21 mouse cellular contexts compared by ENCODE assay signal in the genomic region with DNA sequence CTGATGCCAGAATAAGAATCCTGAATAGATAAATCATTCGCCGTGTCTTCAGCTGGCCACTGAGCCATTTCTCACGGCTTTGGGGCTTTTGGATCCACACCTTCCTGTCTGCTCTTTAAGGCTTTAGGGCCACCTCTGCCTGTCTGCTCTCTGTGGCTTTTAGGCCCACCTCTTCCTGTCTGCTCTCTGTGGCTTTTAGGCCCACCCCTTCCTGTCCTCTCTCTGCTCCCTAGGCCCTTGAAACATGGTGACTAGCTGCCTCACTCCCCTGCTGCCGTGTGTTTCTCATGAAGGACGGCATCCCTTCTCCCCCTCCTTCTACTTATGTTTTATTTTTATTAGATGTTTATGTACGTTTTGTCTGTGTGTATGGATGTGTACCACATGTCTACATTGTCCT. TPM values are rescaled to one million over a fixed set of nuclear protein-coding genes. Genes with fewer than 3 reads are reported as not detected.
DNase-seq lines count a peak whose midpoint lies in the region; ATAC-seq and TF ChIP-seq lines count a peak whose summit lies in the region.
"Had no signal": no experiment of that assay in that cellular context is flagged by ENCODE, and none has a peak within 500 bp of the region (broad histone marks: within the 10 kb centered on the region; RNA-seq: fewer than 3 reads in every experiment).

No protein-coding gene starts in this region.

- H3K4me1 ChIP-seq in heart, adult 2 months (ENCODE audit: control insufficient read depth, insufficient read depth, low read length): no peaks in the 10 kb centered on the region
- H3K4me1 ChIP-seq: embryonic facial prominence, embryonic 10.5 days; heart, embryonic 10.5 days; limb, embryonic 12.5 days; midbrain, embryonic 12.5 days had no signal

- no peak overlapping the region for H3K9ac ChIP-seq in heart, adult 2 months (ENCODE audit: low read depth, low read length)
- H3K9ac ChIP-seq: limb, embryonic 12.5 days; liver, embryonic 14.5 days; midbrain, embryonic 12.5 days had no signal

- DNase-seq in heart, adult 11 months: peak; percentile 64
- DNase-seq in heart, postnatal 4 days: no peak
- peak; percentile 23 for DNase-seq in splenic B cell, adult 2 months (ENCODE audit: low read depth, low spot score)
- no peak for DNase-seq in cerebellum, postnatal 4 days (ENCODE audit: low spot score in 2 of 2)
- no peak for DNase-seq in kidney, adult 18-20 months
- DNase-seq in layer of hippocampus, adult 11-12 months (ENCODE audit: low spot score): no peak
- no peak for DNase-seq in heart, adult 2 months
- DNase-seq: cerebellum, postnatal 10 days; gastrocnemius, postnatal 10 days; heart, postnatal 14 days; kidney, adult 8-10 months; lung, postnatal 14 days; spleen, adult 18-20 months had no signal

- intact Hi-C loops in heart, adult 2 months (cut with DNase I): no loop called here

- no peaks in the 10 kb centered on the region for H3K27me3 ChIP-seq in splenic B cell, adult 2 months (ENCODE audit: control insufficient read depth, insufficient read depth, low read length, poor library complexity, severe bottlenecking)
- H3K27me3 ChIP-seq in heart, adult 2 months (ENCODE audit: control insufficient read depth, insufficient read depth, low read length): no peaks in the 10 kb centered on the region
- H3K27me3 ChIP-seq: limb, embryonic 12.5 days; midbrain, embryonic 12.5 days had no signal

- no peaks in the 10 kb centered on the region for H3K36me3 ChIP-seq in splenic B cell, adult 2 months (ENCODE audit: control insufficient read depth, insufficient read depth, low read length, poor library complexity, severe bottlenecking)
- no peaks in the 10 kb centered on the region for H3K36me3 ChIP-seq in heart, adult 2 months (ENCODE audit: control insufficient read depth, insufficient read depth, low read length)
- H3K36me3 ChIP-seq: embryonic facial prominence, embryonic 10.5 days; heart, embryonic 10.5 days; limb, embryonic 12.5 days; midbrain, embryonic 12.5 days had no signal

- no peaks in the 10 kb centered on the region for H3K79me2 ChIP-seq in heart, adult 2 months (replicated peaks; ENCODE audit: control insufficient read depth, insufficient read depth, low read length)

- WGBS in heart, adult 2 months: 74% methylated on average over 6 of the region's 6 CpGs

- TF ChIP-seq CTCF in heart, adult 2 months (IDR thresholded peaks at IDR 0.05): no peak

- H3K4me3 ChIP-seq in heart, adult 2 months: no peak overlapping the region
- H3K4me3 ChIP-seq: embryonic facial prominence, embryonic 10.5 days; heart, embryonic 10.5 days; limb, embryonic 12.5 days; midbrain, embryonic 12.5 days had no signal

- H3K27ac ChIP-seq in heart, adult 2 months: no peak overlapping the region
- H3K27ac ChIP-seq: embryonic facial prominence, embryonic 10.5 days; heart, embryonic 10.5 days; limb, embryonic 12.5 days; liver, embryonic 14.5 days; midbrain, embryonic 12.5 days; stomach, postnatal 0 days had no signal

- ATAC-seq in hematopoietic stem cell, adult 5-6 weeks (replicated peaks in 1 of 2; ENCODE audit: insufficient read depth in 1 of 2, low FRiP score in 2 of 2, low TSS enrichment in 1 of 2, low read depth in 1 of 2, poor library complexity in 2 of 2, severe bottlenecking in 2 of 2): peak; percentile 76 to 85
- ATAC-seq: hindbrain, embryonic 16.5 days had no signal

- TF ChIP-seq POLR2A in heart, adult 2 months (IDR thresholded peaks at IDR 0.05; ENCODE audit: insufficient read depth, low read depth, low read length): no peak

- TF ChIP-seq EP300 in heart, adult 2 months (IDR thresholded peaks at IDR 0.05; ENCODE audit: insufficient read depth, low read depth, low read length): no peak

RNA-seq across cellular contexts. Expression of gene Mocs1, which starts 25.0 kb away (rescaled TPM):
- total RNA-seq in heart, postnatal 4 days (2021): 10 to 100 TPM; 15.6 to 19.6 TPM
- total RNA-seq in hematopoietic stem cell, adult 5-6 weeks (2017): 13.6 and 16.8 TPM in 2 replicates
- total RNA-seq in heart, adult 2 months (2021): 10 to 100 TPM; 19.2 to 20.9 TPM
- polyA plus RNA-seq in heart, adult 2 months (2012; rRNA removed): 11.7 and 13.4 TPM in 2 replicates

Comparison
In these comparisons a context has a peak if more than half of its experiments do, and no peak if none do; other contexts are left out.
1. DNase-seq: peak in heart, adult 11 months (single experiment) and splenic B cell, adult 2 months (single experiment); none in heart, postnatal 4 days (single experiment), cerebellum, postnatal 4 days (0 of 2), kidney, adult 18-20 months (single experiment), layer of hippocampus, adult 11-12 months (single experiment) and heart, adult 2 months (0 of 2).